Mouse (Mus musculus): ENCODE data around the gene Msx3. TPM values are rescaled to one million over a fixed set of nuclear protein-coding genes. Genes with fewer than 3 reads are reported as not detected.

Gene Msx3
- polyA plus RNA-seq, 1 experiment: 0.01 TPM

- no peaks in the 10 kb centered on the region for H3K36me3 ChIP-seq (ENCODE audit: control insufficient read depth, insufficient read depth)
- no peaks in the 10 kb centered on the region for H3K79me3 ChIP-seq (ENCODE audit: low read depth)
- H3K79me2 ChIP-seq (ENCODE audit: control insufficient read depth, insufficient read depth): no peaks in the 10 kb centered on the region
- no peak overlapping the region for H3K4me3 ChIP-seq (ENCODE audit: insufficient read depth, poor library complexity, severe bottlenecking)
- TF ChIP-seq MYOG (IDR thresholded peaks at IDR 0.05; ENCODE audit: control insufficient read depth, extremely low read depth, insufficient read length) (no peak), USF1 (IDR thresholded peaks at IDR 0.05; ENCODE audit: low read depth) (no peak), CTCF (IDR thresholded peaks at IDR 0.05; ENCODE audit: control insufficient read depth, insufficient read depth, insufficient read length) (no peak), MAX (IDR thresholded peaks at IDR 0.05) (no peak), CEBPB (IDR thresholded peaks at IDR 0.05; ENCODE audit: low read depth) (no peak), MYOD1 (IDR thresholded peaks at IDR 0.05; ENCODE audit: control insufficient read depth, insufficient read length, low read depth) (no peak), FOSL1 (IDR thresholded peaks at IDR 0.05; ENCODE audit: insufficient read depth, low read length, poor library complexity, severe bottlenecking) (no peak)
- no peaks in the 10 kb centered on the region for H3K27me3 ChIP-seq (ENCODE audit: control insufficient read depth, insufficient read depth, insufficient read length)
- H3ac ChIP-seq (ENCODE audit: control insufficient read depth, insufficient read length, low read depth): no peak overlapping the region
Measured at GRCm38 (mm10) chr7:140090601-140091000, 41.7 kb upstream of the Msx3 start.

GRCm38 (mm10) chr7:140082242-140082678 is 33.4 kb upstream of the Msx3 start, which contains the start of gene Caly:
TSS of gene Caly (minus strand) at chr7:140082548.
- no peaks in the 10 kb centered on the region for H3K27me3 ChIP-seq (ENCODE audit: control insufficient read depth, insufficient read depth, insufficient read length)
- no peaks in the 10 kb centered on the region for H3K36me3 ChIP-seq (ENCODE audit: control insufficient read depth, insufficient read depth)
- no peaks in the 10 kb centered on the region for H3K79me2 ChIP-seq (ENCODE audit: control insufficient read depth, insufficient read depth)
- TF ChIP-seq CEBPB (IDR thresholded peaks at IDR 0.05; ENCODE audit: low read depth) (no peak), USF1 (IDR thresholded peaks at IDR 0.05; ENCODE audit: low read depth) (no peak), CTCF (IDR thresholded peaks at IDR 0.05; ENCODE audit: control insufficient read depth, insufficient read depth, insufficient read length) (no peak), MAX (IDR thresholded peaks at IDR 0.05) (no peak), FOSL1 (IDR thresholded peaks at IDR 0.05; ENCODE audit: insufficient read depth, low read length, poor library complexity, severe bottlenecking) (no peak), MYOG (IDR thresholded peaks at IDR 0.05; ENCODE audit: control insufficient read depth, extremely low read depth, insufficient read length) (no peak)
- no peak within 1 kb of the TSS for H3ac ChIP-seq (ENCODE audit: control insufficient read depth, insufficient read length, low read depth)
- H3K79me3 ChIP-seq (ENCODE audit: low read depth): no peaks in the 10 kb centered on the region
- H3K4me3 ChIP-seq (ENCODE audit: insufficient read depth, poor library complexity, severe bottlenecking): no peak within 1 kb of the TSS

GRCm38 (mm10) chr7:140081408-140082241 is 32.7 kb upstream of the Msx3 start:
- TF ChIP-seq USF1 (IDR thresholded peaks at IDR 0.05; ENCODE audit: low read depth) (no peak), MYOG (IDR thresholded peaks at IDR 0.05; ENCODE audit: control insufficient read depth, extremely low read depth, insufficient read length) (no peak), MYOD1 (IDR thresholded peaks at IDR 0.05; ENCODE audit: control insufficient read depth, insufficient read length, low read depth) (no peak), CTCF (IDR thresholded peaks at IDR 0.05; ENCODE audit: control insufficient read depth, insufficient read depth, insufficient read length) (no peak), FOSL1 (IDR thresholded peaks at IDR 0.05; ENCODE audit: insufficient read depth, low read length, poor library complexity, severe bottlenecking) (no peak), MAX (IDR thresholded peaks at IDR 0.05) (no peak), CEBPB (IDR thresholded peaks at IDR 0.05; ENCODE audit: low read depth) (no peak)
- Histone ChIP-seq H3ac (ENCODE audit: control insufficient read depth, insufficient read length, low read depth) (no peak overlapping the region), H3K4me3 (ENCODE audit: insufficient read depth, poor library complexity, severe bottlenecking) (no peak overlapping the region), H3K36me3 (ENCODE audit: control insufficient read depth, insufficient read depth) (no peaks in the 10 kb centered on the region), H3K27me3 (ENCODE audit: control insufficient read depth, insufficient read depth, insufficient read length) (no peaks in the 10 kb centered on the region), H3K79me2 (ENCODE audit: control insufficient read depth, insufficient read depth) (no peaks in the 10 kb centered on the region), H3K79me3 (ENCODE audit: low read depth) (no peaks in the 10 kb centered on the region)

GRCm38 (mm10) chr7:140080503-140081156 is 31.7 kb upstream of the Msx3 start:
- no peak overlapping the region for H3ac ChIP-seq (ENCODE audit: control insufficient read depth, insufficient read length, low read depth)
- no peaks in the 10 kb centered on the region for H3K27me3 ChIP-seq (ENCODE audit: control insufficient read depth, insufficient read depth, insufficient read length)
- no peak for TF ChIP-seq CEBPB (IDR thresholded peaks at IDR 0.05; ENCODE audit: low read depth)
- TF ChIP-seq MYOD1 (IDR thresholded peaks at IDR 0.05; ENCODE audit: control insufficient read depth, insufficient read length, low read depth): no peak
- no peak for TF ChIP-seq MAX (IDR thresholded peaks at IDR 0.05)
- no peak for TF ChIP-seq CTCF (IDR thresholded peaks at IDR 0.05; ENCODE audit: control insufficient read depth, insufficient read depth, insufficient read length)
- TF ChIP-seq USF1 (IDR thresholded peaks at IDR 0.05; ENCODE audit: low read depth): no peak
- no peak for TF ChIP-seq MYOG (IDR thresholded peaks at IDR 0.05; ENCODE audit: control insufficient read depth, extremely low read depth, insufficient read length)
- TF ChIP-seq FOSL1 (IDR thresholded peaks at IDR 0.05; ENCODE audit: insufficient read depth, low read length, poor library complexity, severe bottlenecking): no peak
- H3K79me3 ChIP-seq (ENCODE audit: low read depth): no peaks in the 10 kb centered on the region
- no peaks in the 10 kb centered on the region for H3K79me2 ChIP-seq (ENCODE audit: control insufficient read depth, insufficient read depth)
- no peak overlapping the region for H3K4me3 ChIP-seq (ENCODE audit: insufficient read depth, poor library complexity, severe bottlenecking)
- no peaks in the 10 kb centered on the region for H3K36me3 ChIP-seq (ENCODE audit: control insufficient read depth, insufficient read depth)

- TF ChIP-seq MYOG (IDR thresholded peaks at IDR 0.05; ENCODE audit: control insufficient read depth, extremely low read depth, insufficient read length) (no peak), MYOD1 (IDR thresholded peaks at IDR 0.05; ENCODE audit: control insufficient read depth, insufficient read length, low read depth) (no peak), CEBPB (IDR thresholded peaks at IDR 0.05; ENCODE audit: low read depth) (no peak), CTCF (IDR thresholded peaks at IDR 0.05; ENCODE audit: control insufficient read depth, insufficient read depth, insufficient read length) (peak; percentile 44)
- H3K79me2 ChIP-seq (ENCODE audit: control insufficient read depth, insufficient read depth): no peaks in the 10 kb centered on the region
- H3K27me3 ChIP-seq (ENCODE audit: control insufficient read depth, insufficient read depth, insufficient read length): no peaks in the 10 kb centered on the region
- no peaks in the 10 kb centered on the region for H3K36me3 ChIP-seq (ENCODE audit: control insufficient read depth, insufficient read depth)
- no peak overlapping the region for H3K4me3 ChIP-seq (ENCODE audit: insufficient read depth, poor library complexity, severe bottlenecking)
- H3ac ChIP-seq (ENCODE audit: control insufficient read depth, insufficient read length, low read depth): no peak overlapping the region
- no peaks in the 10 kb centered on the region for H3K79me3 ChIP-seq (ENCODE audit: low read depth)
Measured at GRCm38 (mm10) chr7:140078711-140079110, 29.8 kb upstream of the Msx3 start.

Measured in C2C12 (cell line).